Comparison of ENCODE assay signal across 8 mouse cellular contexts in genomic region chr13:36731931-36732461, GRCm38 (mm10). TPM values are rescaled to one million over a fixed set of nuclear protein-coding genes. Genes with fewer than 3 reads are reported as not detected.
DNase-seq lines count a peak whose midpoint lies in the region; ATAC-seq lines count a peak whose summit lies in the region.

No protein-coding gene starts in this region.

- no peak for ATAC-seq in forebrain, embryonic 14.5 days
- ATAC-seq in neural tube, embryonic 13.5 days (ENCODE audit: low read depth), result no peak

- no peaks in the 10 kb centered on the region for H3K36me3 ChIP-seq in forebrain, embryonic 14.5 days (ENCODE audit: control insufficient read depth, insufficient read depth, low read length)
- H3K36me3 ChIP-seq in limb, embryonic 10.5 days, result no peaks in the 10 kb centered on the region
- H3K36me3 ChIP-seq in neural tube, embryonic 13.5 days, result no peaks in the 10 kb centered on the region

- 1% methylated on average over 23 of the region's 23 CpGs for WGBS in forebrain, embryonic 14.5 days
- under 1% methylated on average over 23 of the region's 23 CpGs for WGBS in limb, embryonic 10.5 days
- under 1% methylated on average over 23 of the region's 23 CpGs for WGBS in neural tube, embryonic 13.5 days

- peak; percentile 52 to 55 for DNase-seq in left cerebral cortex, postnatal 25 days (ENCODE audit: low spot score in 2 of 2)
- DNase-seq in left cerebral cortex, adult 11 months (ENCODE audit: low spot score), result no peak
- peak; percentile 53 to 62 for DNase-seq in cerebellum, postnatal 14 days
- peak; percentile 72 for DNase-seq in forebrain, embryonic 14.5 days (ENCODE audit: low spot score)
- peak; percentile 66 for DNase-seq in limb, embryonic 10.5 days (ENCODE audit: low spot score)
- no peak for DNase-seq in urinary bladder, postnatal 25 days (ENCODE audit: low spot score)
- DNase-seq in testis, postnatal 14 days (ENCODE audit: low spot score), result no peak

- peak overlapping the region; percentile 90 for H3K27ac ChIP-seq in forebrain, embryonic 14.5 days (ENCODE audit: low read depth, low read length)
- H3K27ac ChIP-seq in limb, embryonic 10.5 days, result no peak overlapping the region
- peak overlapping the region; percentile 97 for H3K27ac ChIP-seq in neural tube, embryonic 13.5 days (replicated peaks)

- peak overlapping the region; percentile 82 for H3K9ac ChIP-seq in forebrain, embryonic 14.5 days (ENCODE audit: low read length)
- peak overlapping the region; percentile 87 for H3K9ac ChIP-seq in neural tube, embryonic 13.5 days

- 0 out of 2 replicates have a peak, but pooled peaks cover 2% of the 10 kb centered on the region for H3K4me1 ChIP-seq in forebrain, embryonic 14.5 days (ENCODE audit: control insufficient read depth, insufficient read depth, low read length)
- H3K4me1 ChIP-seq in limb, embryonic 10.5 days, result peaks cover 72% of the 10 kb centered on the region
- peaks cover 42% of the 10 kb centered on the region for H3K4me1 ChIP-seq in neural tube, embryonic 13.5 days (replicated peaks)

- intact Hi-C loops in left cerebral cortex, postnatal 25 days (cut with DNase I), result loop anchor here (2.0 to 10.0 kb wide), 6 partner anchors 227 to 715 kb away; no protein-coding TSS in a partner anchor

- H3K9me3 ChIP-seq in forebrain, embryonic 14.5 days (replicated peaks; ENCODE audit: control insufficient read depth, low read length), result no peaks in the 10 kb centered on the region
- no peaks in the 10 kb centered on the region for H3K9me3 ChIP-seq in limb, embryonic 10.5 days (replicated peaks)
- no peaks in the 10 kb centered on the region for H3K9me3 ChIP-seq in neural tube, embryonic 13.5 days

- H3K4me3 ChIP-seq in forebrain, embryonic 14.5 days (ENCODE audit: low read depth, low read length), result peak overlapping the region; percentile 49
- peak overlapping the region; percentile 49 for H3K4me3 ChIP-seq in limb, embryonic 10.5 days
- peak overlapping the region; percentile 54 for H3K4me3 ChIP-seq in neural tube, embryonic 13.5 days

- peaks cover 36% of the 10 kb centered on the region for H3K27me3 ChIP-seq in forebrain, embryonic 14.5 days (replicated peaks; ENCODE audit: control insufficient read depth, insufficient read depth, low read length)
- H3K27me3 ChIP-seq in limb, embryonic 10.5 days (ENCODE audit: low read depth, poor library complexity, severe bottlenecking), result peaks cover 85% of the 10 kb centered on the region
- peaks cover 80% of the 10 kb centered on the region for H3K27me3 ChIP-seq in neural tube, embryonic 13.5 days

- H3K4me2 ChIP-seq in forebrain, embryonic 14.5 days (ENCODE audit: low read length), result peak overlapping the region; percentile 70
- peak overlapping the region; percentile 72 for H3K4me2 ChIP-seq in neural tube, embryonic 13.5 days

RNA-seq across cellular contexts. Expression of gene Nrn1, which starts 2.9 kb away (rescaled TPM):
- 100 to 1,000 TPM; 356 to 394 TPM for total RNA-seq in left cerebral cortex, postnatal 25 days (2021)
- polyA plus RNA-seq in forebrain, embryonic 14.5 days (2014; fragmentation: Nextera tagmentation; extraction: Ambion mirVana), result 56.5 and 58.6 TPM in 2 replicates
- 0.60 and 0.91 TPM in 2 replicates for polyA plus RNA-seq in limb, embryonic 10.5 days (2016; fragmentation: Nextera tagmentation; extraction: Ambion mirVana)
- 74.3 and 74.7 TPM in 2 replicates for polyA plus RNA-seq in neural tube, embryonic 13.5 days (2015; fragmentation: Nextera tagmentation; extraction: Ambion mirVana)

Comparison
In these comparisons a context has a peak if more than half of its experiments do, and no peak if none do; other contexts are left out.
1. DNase-seq: peak in left cerebral cortex, postnatal 25 days (2 of 2), cerebellum, postnatal 14 days (2 of 2), forebrain, embryonic 14.5 days (single experiment) and limb, embryonic 10.5 days (single experiment); none in left cerebral cortex, adult 11 months (single experiment), urinary bladder, postnatal 25 days (single experiment) and testis, postnatal 14 days (single experiment).
2. RNA of gene Nrn1, which starts 2.9 kb away (polyA plus RNA-seq): 74.3 to 74.7 TPM in neural tube, embryonic 13.5 days and 56.5 to 58.6 TPM in forebrain, embryonic 14.5 days; 0.60 to 0.91 TPM in limb, embryonic 10.5 days; every median in the first group is over 10 times any median in the second.
3. Peak in every context shown above with its lines, with median percentiles within 50 percentile points of each other: H3K4me3 ChIP-seq.